Mouse (Mus musculus) spleen, postnatal 4 days (tissue): ENCODE data around the gene Creg2.
"Not testable (repeated sequence)": the region's sequence is repeated elsewhere in the genome, so short reads cannot be mapped to it uniquely, and the experiment has no call there.

Experiments
- DNase-seq, 2 experiments: peaks; one replicate each; pipeline ENCODE4 v3.0.0; 2022; ENCODE audit warnings: low spot score in 2 of 2

The Creg2 gene

DNA sequence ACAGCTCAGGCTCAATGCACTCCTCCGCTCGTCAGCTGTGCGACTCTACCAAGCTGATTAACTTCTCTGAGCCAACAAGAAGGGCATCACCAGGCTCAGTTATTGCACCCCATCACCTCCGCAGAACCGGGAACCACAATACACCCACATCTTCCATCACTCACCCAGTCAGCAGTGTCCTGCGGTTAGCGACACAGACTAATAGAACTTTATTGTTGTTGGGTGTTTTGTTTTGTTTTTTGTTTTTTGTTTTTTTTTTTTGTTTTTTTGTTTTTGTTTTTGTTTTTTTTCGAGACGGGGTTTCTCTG lies at the start of gene Creg2:
TSS of gene Creg2 (minus strand) at position 234 of the 308 bp plus-strand sequence.
- no peak for DNase-seq

DNA sequence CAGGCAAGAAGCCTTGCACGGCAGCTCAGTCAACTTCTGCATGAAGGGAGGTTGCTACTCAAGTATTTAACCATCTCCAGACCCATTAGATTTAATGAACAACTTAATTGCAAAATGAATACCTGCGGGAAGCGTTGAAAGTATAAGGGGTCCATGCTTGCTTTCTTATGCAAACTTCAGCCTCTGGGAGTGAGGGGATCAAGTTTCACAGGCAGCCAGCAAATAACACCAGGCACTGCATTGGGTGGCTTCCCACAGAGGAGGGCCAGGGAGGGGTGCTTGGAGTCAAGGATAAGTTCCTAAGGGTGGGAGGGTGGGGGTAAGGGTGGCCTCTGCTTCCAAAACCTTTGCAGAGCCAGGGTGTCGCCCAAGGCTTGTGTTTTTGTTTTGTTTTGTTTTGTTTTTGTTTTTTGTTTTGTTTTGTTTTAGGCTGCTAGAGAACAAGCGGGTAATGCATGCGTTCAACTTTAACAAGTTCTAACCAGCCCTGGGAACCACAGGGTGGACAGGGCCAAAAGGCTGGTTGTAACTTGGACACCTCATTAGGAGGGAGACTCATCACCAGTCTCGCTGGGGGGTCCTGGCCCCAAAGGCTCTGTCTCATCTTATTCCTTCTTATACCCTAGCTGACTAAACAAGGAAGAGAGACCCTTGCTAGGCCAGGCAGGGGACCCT lies 49.5 kb upstream of the Creg2 start:
- DNase-seq = no peak

DNA sequence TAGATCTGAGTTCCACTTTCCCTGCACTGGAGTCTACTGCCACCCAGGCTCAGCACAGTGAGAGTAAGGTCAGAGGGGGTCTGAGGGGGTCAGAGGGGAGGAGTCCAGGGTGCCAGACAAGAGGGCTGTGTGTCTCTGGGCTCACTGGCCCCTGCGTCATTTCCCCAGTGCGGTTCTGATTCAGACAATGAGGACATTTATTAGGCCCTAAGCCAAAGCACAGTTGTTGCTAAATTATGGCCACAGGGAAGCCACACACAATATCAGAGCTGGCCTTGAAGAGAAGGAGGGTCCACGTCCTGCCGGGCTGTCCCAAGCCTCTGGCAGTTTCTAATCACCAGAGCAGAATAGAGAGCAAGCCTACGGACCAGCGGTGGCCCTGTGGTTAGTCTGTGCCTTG lies 47.2 kb upstream of the Creg2 start:
- no peak for DNase-seq

DNA sequence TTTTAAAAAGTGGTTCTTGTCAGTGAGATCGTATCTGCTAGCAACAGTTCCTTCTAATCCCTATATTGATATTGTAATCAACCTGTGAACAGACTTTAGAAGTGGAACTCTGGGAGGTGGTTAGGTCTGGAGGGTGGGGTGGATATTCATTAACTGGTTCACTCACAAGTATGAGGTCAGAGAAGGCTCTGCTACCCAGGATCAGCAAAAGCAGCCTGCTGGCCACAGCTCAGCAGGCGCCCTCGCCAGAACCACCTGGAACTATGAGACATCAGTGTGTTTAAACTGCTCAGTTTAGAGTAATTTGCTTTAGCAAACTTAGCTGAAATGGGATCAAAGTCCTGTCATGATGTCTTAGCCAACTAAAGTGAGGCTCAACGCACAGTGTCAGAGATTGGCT lies 43.9 kb upstream of the Creg2 start:
- DNase-seq = no peak

DNA sequence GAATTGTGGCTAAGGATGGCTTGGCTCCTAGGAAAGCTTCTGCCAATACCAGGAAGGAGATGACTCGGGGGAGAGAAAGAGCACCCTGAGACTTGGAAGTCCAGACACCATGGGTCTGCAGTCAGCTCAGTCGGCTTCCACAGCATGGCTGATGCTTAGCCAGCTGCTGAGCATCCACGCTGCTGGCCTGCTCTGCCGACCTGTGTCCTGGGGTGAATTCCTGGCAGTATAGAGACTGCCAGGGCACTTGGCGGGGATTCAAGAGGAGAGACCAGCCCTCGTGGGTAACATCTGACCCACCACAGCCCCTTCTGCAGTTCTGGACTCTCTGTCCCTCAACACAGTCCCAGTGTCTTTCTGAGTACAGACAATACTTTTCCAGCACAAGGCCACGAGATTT lies 43.5 kb upstream of the Creg2 start:
- peak in 1 of 2 experiments; percentile 54 for DNase-seq

DNA sequence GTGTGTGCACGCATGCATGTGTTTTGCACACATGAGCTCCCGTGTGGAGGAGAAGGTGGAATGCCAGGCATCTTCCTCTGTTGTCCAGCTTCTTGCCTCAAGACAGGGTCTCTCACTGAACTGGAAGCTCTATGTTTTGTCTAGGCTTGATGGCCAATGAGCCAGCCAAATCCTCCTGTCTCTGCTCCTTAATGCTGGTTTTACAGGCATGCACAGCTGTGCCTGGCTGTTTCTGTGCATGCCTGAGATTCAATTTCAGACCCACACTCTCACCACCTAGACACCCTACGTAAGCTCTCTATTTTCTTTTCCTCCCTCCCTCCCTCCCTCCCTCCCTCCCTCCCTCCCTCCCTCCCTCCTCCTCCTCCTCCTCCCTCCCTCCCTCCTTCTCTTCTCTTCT lies 40.7 kb upstream of the Creg2 start:
- DNase-seq = no peak

DNA sequence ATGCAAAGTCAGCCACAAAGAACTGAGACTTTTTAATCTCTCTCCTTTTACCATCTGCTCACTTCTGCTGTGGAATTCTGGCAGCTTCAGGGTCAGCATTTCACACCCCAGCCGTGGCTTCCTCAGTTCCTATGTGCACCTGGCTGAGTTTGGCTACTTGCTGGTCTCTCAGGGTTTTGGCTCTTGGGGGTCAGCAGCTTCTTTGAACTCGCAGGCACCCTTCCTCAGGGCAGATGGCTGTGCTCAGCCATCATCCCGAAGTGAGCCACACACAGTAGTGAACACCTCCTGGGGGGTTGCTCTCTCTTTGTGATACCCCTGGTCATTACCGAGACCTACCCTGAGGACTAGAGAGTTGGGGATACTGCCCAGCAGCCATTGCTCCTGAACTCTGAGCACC lies 39.8 kb upstream of the Creg2 start:
- peak in 1 of 2 experiments; percentile 56 for DNase-seq

DNA sequence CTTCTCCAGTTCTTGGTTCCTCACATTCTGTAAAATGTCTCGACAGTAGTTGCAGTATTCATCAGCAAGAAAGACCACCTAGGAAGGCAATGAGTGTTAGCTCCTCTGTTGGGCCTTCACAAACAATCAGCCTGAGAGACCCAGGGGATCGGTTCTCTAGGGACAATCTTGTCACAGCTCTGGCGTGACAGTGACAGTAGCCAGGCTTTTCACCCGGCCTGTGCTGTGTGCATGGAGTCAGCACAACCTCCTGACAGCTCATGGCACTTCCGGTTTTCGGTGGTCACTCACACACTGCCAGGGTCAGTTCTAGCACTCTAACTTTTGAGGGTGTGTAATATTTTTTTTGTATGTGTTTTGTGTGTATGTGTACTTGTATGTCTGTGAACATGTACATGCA lies 37.3 kb upstream of the Creg2 start:
- DNase-seq = no peak

DNA sequence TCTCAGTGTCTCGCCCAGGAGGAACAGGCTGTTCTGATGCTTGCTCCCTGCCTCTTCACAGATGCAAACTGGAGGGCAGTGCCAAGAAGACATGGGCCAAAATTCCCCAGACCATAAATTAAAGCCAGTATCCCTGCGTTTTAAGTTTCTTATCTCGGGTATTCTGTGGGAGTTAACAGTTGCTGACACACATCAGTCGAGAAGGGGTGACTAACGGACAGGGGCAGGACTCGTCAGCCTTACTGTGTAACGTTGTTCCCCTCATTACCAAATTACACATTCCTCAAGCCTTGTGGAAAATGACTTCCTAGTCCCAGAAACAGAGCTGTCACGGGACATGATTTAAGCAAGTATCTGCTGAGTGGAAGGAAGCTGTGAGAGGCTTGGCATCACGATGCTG lies 36.0 kb upstream of the Creg2 start:
- DNase-seq = no peak

DNA sequence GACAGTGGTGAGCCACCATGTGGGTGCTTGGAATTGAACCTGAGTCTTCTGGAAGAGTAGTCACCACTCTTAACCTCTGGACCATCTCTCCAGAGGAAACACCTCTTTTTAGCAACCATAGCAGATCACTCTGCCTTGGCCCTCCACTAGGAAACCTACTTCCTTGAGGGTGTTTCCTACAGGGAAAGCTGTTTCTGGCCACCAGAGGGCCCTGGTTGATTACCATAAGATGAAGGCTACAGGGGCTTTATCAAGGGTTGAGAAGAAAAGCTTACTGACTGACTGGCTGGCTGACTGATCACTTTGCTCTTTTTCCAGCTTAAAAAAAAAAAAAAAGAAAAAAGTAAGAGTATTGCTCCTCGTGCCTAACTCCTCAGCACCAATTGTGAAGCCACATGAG lies 34.6 kb upstream of the Creg2 start:
- DNase-seq = peak; percentile 61 to 73

DNA sequence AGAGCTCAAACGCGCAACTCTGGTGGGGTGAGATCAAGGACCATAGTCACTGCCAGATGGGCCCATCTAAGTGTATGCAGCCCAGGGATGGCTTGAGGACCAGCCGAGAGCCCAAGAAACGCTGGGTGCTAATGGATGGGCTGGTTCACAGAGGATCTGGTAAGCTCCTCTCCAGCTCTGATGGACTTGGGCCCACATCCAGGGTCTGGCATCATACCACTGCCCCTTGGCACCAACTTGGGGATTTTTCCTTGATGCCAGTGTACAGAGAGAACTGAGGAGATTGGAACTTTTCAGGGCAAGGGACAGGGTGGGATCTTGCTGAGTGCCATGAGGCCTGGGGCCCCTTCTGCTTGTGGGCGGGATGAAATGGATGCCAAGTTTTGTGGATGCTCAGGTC lies 30.4 kb upstream of the Creg2 start:
- DNase-seq = no peak

DNA sequence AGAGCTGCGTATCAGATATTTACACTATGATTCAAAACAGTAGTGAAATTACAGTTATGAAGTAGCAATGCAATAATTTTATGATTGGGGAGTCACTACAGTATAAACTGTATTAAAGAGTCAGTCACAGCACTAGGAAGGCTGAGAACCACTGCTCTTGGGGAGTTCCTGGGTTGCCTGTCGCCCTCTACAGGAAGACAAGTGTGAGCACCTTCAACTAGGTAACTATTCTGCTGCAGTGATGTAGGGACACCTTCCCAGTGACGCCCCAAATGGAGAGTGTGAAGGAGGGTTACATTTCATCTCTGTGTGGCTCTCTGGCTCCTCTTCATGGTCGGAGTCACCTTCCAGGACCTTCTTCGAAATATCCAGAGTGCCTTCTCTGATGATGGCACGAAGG lies 29.3 kb upstream of the Creg2 start:
- no peak for DNase-seq

DNA sequence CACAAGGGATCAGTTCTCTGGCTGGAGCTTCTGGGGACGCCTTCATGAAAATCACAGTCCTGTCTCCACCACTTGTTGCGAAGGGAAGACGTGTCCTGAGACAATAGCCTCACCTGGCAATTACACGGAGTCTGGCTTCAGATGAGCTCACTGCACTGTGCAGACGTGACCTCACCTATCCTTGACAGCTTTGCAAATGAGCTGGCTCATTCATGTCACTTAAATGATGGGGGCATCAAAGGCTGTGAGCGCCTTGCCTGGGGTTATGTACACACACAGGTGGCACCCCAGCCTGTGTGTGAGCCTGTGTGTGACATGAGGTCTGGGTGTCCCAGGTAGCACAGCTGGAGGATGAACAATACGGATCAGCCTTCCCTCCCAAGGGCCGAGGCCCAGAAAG lies 27.6 kb upstream of the Creg2 start:
- no peak for DNase-seq

DNA sequence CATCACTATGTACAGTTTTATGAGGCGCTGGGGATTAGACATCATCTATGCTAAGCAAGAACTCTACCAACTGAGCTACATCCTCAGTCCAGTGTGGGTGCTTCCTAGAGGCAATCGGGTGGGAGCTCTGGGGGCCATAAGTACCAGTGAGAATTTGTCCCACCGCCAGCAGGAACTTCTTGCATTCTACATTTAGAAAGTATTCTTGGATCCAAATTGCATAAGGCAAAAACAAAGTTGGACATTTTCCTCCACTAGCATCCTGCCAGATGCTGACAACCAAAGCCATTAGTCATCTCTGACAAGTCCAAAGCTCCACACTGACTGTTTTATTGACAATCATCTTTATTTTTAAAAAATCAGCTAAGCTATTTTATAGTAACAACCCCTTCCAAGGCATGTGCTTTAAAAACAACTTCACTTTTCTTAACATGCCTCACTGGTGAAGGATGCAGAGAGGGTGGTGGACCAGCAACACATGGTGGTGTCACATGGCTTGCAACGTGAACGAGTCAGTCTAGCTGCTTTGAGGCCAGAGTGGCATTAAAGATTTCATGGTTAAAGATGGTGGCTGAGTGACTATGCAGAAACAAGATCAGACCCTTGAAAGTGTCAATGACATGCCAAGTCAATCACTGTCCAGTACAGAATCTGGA lies 25.1 kb upstream of the Creg2 start:
- no peak for DNase-seq

DNA sequence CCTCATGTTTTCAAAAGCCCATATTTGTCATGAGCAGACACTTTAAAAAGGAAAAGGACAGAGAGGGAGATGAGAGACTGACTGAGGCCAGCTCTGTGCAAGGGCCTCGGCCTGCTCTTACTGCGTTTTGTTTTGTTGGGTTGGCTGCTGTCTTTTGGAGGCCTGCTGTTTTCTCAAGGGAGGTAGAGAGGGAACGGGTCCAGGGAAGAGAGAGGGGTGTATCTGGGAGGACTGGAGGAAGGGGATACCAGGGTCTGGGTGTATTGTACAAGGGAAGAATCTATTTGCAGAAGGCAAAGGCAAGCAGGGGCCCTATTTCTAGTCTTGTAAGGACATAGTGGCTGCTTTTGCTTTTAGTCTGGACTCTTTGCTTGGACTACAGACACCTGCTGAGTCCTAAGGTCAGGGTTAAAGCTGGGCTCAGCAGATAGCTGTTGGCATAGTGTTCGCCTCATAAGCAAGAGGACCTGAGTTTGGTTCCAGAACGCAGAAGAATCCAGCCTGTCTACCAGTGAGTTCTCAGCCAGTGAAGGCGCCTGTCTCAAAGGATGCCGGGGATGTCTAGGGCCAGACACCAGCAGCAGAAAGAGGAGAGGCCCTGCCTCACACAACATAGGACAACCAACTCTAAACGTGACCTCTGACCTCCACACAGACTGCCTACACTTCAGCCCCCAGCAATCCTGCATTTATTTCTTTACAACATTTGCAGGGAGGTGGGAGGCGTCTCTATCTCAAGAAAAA lies 21.3 kb upstream of the Creg2 start:
- DNase-seq = no peak

DNA sequence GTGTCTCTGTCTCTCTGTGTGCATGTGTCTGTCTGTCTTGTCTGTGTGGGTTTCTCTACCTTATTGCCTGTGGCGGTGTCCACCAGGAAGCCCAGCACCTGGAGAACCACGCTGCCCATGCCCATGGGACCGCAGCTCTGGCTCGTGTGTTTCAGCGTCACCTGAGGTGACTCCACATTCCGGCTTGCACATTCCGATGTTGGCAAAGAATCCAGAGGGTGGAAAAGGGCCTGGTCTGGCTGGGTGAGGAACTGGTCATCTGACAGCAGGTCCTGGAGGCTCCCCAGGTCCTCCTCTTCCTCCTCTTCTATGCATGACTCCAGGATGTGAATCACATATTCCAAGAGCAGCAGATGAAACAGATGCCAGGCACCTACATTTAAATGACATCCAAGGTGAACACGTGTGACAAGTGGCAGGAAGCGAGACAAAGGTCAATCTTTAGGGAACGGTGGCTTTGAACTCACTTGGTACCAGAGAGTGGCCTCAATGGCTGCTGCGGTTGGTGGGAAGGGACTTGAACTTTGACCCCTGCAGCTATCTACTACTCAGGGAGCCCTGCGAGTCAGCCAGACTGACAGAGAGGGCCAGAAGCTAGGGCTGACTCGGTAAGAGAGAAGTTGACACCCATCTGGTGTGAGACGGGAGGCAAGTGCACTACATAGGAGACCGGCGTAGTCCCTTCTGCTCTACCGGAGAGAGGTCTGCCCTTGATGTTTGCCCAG lies 19.1 kb upstream of the Creg2 start:
- no peak for DNase-seq

DNA sequence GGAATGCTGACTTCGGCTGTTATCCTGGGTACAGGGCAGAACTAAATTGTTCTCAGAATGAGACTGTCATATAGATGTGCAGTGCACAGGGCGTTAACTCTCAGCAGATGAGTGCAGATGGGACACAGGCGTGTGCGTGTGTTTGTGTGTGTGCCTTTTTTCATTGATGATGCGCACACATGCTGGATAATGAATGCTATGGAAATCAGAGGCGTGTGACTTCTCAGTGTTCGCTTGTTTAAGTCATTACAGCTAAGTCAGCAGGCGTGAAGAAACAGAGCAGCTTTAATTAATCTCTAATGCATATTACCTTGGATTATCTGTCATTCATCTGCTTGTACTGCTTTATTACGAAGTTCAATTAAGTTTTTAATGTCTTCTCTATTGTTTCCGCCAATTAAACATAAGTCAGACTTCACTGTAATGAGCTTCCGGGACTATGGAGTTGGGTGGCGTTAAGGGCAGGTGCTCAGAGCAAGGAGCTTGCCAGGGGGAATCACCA lies 15.5 kb upstream of the Creg2 start:
- DNase-seq = no peak

DNA sequence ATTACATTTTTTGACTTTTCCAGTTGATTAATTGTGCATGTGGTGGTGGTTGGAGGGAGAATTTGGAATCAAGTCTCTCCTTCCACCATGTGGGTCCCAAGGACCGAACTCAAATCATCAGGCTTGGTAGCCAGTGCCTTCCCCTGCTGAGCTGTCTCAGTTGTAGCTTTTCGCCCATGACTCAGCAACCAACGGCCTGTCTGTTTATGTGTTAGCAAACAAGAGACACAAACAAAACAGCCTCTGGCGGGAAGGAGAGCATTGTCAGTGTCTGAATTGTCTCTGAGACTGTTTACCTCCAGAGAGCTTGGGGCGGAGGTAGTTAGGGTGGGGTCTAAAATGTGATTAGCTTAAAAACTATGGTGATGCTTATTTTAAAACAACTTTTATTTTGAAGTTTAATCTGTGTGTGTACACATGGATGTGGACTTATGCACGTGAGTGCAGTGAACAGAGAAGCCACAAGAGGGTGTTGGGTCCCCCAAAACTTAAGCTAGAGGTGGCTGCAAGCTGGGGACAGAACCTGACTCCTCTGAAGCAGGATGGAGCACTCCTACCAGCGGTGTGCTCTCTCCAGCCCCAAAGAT lies 12.9 kb upstream of the Creg2 start:
- DNase-seq = no peak

DNA sequence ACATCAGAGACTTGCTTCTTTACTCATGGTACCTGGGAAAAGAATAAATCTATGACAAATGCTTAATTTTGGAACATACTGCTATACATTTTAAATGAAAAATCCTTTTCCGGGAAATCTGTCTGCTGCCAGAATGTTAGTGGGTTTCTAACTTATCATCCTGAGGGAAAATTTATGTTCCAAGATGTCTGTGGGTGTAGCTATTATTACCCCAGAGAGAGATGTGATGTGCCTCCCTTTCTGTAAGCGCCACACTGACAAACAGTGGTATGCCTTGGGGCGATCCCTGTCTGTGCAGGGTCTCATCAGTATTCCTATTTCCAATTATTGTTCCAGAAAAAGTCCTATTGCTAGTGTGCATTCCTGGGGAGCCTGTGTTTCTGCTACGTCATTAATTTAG lies 11.8 kb upstream of the Creg2 start:
- DNase-seq = no peak

DNA sequence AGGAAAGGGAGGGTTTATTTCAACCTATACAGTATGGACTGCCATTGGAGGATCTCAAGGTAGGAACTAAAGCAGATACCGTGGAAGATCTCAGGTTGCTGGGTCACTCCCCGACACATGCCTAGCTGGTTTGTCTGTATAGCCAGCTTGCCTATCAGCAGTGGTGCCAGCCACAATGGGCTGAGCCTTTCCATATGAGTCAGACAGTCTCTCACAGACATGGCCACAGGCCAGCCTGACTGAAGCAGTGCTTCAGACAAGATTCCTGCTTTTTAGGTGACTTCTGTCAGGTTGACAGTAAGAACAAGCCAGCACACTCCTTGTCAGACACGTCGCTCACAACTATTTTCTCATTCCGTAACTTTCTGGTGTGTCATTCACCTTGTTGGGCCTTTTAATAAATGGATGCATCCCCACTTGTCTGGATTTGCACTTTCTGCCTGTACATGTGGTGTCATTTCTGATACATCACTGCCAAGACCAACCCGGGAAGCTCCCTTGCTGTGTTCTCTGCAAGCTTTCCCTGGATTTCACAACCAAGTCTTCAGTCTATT lies 5.8 kb upstream of the Creg2 start:
- no peak for DNase-seq

DNA sequence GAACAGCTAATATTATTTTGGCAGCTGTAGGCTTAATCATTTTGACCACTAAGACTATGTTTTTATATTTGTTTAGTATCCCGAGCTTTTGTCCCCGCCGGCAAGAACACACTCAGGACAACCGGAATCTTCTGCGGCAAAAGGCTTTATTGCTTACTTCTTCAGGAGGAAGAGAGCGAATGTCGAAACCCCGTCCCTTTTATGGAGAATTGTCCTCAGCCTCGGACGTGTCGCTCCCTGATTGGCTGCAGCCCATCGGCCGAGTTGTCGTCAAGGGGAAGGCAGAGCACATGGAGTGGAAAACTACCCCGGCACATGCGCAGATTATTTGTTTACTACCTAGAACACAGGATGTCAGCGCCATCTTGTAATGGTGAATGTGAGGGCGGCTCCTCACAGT lies 3.6 kb upstream of the Creg2 start:
- DNase-seq = not testable (repeated sequence)

DNA sequence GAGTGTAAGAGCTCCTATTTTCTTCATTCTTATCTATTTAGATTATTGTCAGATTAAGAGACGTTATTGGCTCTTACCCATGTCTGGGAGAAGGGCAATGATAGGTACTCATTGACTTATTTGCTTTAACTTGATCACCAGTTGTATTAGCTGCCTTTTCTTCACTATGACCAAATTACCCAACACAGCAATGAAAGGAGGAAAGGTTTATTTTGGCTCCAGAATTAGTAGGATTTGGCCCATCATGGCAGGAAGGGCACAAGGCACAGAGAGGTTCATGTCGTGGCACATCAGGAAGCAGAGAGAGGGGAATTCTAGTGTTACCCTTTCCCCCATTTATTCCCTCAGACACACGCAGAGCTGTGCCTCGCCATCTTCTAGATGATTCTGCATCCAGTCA lies 1.8 kb upstream of the Creg2 start:
- DNase-seq = no peak
